Mouse (Mus musculus) large intestine, adult 2 months (tissue): Measurements from ENCODE around the gene Cdyl2. TPM values are rescaled to one million over a fixed set of nuclear protein-coding genes. Genes with fewer than 3 reads are reported as not detected.

Source experiments
- DNase-seq: peaks from one replicate; pipeline ENCODE4 v3.0.0-alpha.2; 2012; ENCODE audit warnings: low read depth, low spot score
- WGBS: fragments of 180-500 bp; shearing (Covaris S2); methylation state at CpG from one replicate; pipeline ENCODE4 v1.1.7; 2018; 5-methylcytosine and 5-hydroxymethylcytosine counted together
- polyA plus RNA-seq: library from polyadenylated mRNA; depleted of rRNA; stranded (reverse); fragments of >200 nt; gene quantifications from 2 replicates; pipeline ENCODE4 v1.2.3, GENCODE M21; 2012

The Cdyl2 gene
- polyA plus RNA-seq, 1 experiment = 0.72 TPM

GRCm38 (mm10) chr8:116633470-116634150 lies 99.2 kb downstream of the Cdyl2 start:
- 72% methylated on average over 10 of the region's 10 CpGs for WGBS
- no peak for DNase-seq

GRCm38 (mm10) chr8:116630066-116630465 lies 102.7 kb downstream of the Cdyl2 start:
- no peak for DNase-seq
- WGBS = 43% methylated on average over 11 of the region's 11 CpGs

- 24% methylated on average over 7 of the region's 7 CpGs for WGBS
- peak; percentile 29 for DNase-seq
Measured at GRCm38 (mm10) chr8:116628975-116629374, 103.8 kb downstream of the Cdyl2 start.

- DNase-seq = no peak
- WGBS = 87% methylated on average over 2 of the region's 2 CpGs
Measured at GRCm38 (mm10) chr8:116627854-116628479, 104.8 kb downstream of the Cdyl2 start.

- 95% methylated on average over 11 of the region's 11 CpGs for WGBS
- no peak for DNase-seq
Measured at GRCm38 (mm10) chr8:116623591-116623990, 109.2 kb downstream of the Cdyl2 start.

- WGBS = 82% methylated on average over 9 of the region's 9 CpGs
- no peak for DNase-seq
Measured at GRCm38 (mm10) chr8:116622326-116622725, 110.5 kb downstream of the Cdyl2 start.

GRCm38 (mm10) chr8:116621158-116621961 lies 111.4 kb downstream of the Cdyl2 start:
- no peak for DNase-seq
- WGBS = 67% methylated on average over 21 of the region's 21 CpGs

- no peak for DNase-seq
- WGBS = 81% methylated on average over 19 of the region's 19 CpGs
Measured at GRCm38 (mm10) chr8:116619686-116620320, 113.0 kb downstream of the Cdyl2 start.

- 94% methylated on average over 5 of the region's 5 CpGs for WGBS
Measured at GRCm38 (mm10) chr8:116619221-116619620, 113.6 kb downstream of the Cdyl2 start.

GRCm38 (mm10) chr8:116618797-116619196 lies 114.0 kb downstream of the Cdyl2 start:
- no peak for DNase-seq
- WGBS = 85% methylated on average over 10 of the region's 10 CpGs

More at GRCm38 (mm10) chr8:116619221-116619620, 113.6 kb downstream of the Cdyl2 start:
- DNase-seq = no peak

- DNase-seq = no peak
- WGBS = 72% methylated on average over 4 of the region's 4 CpGs
Measured at GRCm38 (mm10) chr8:116617891-116618290, 114.9 kb downstream of the Cdyl2 start.

- no peak for DNase-seq
Measured at GRCm38 (mm10) chr8:116616369-116616768, 116.4 kb downstream of the Cdyl2 start.

- 79% methylated on average over 7 of the region's 7 CpGs for WGBS
- DNase-seq = no peak
Measured at GRCm38 (mm10) chr8:116614901-116615300, 117.9 kb downstream of the Cdyl2 start.

GRCm38 (mm10) chr8:116606171-116606570 lies 126.6 kb downstream of the Cdyl2 start:
- no peak for DNase-seq
- 52% methylated on average over 13 of the region's 13 CpGs for WGBS

GRCm38 (mm10) chr8:116602806-116603205 lies 130.0 kb downstream of the Cdyl2 start:
- no peak for DNase-seq
- 90% methylated on average over 4 of the region's 4 CpGs for WGBS

- WGBS = 61% methylated on average over 6 of the region's 6 CpGs
Measured at GRCm38 (mm10) chr8:116599728-116600127, 133.1 kb downstream of the Cdyl2 start.

GRCm38 (mm10) chr8:116591226-116591625 lies 141.6 kb downstream of the Cdyl2 start:
- 75% methylated on average over 10 of the region's 10 CpGs for WGBS
- DNase-seq = no peak

More at GRCm38 (mm10) chr8:116599728-116600127, 133.1 kb downstream of the Cdyl2 start:
- DNase-seq = no peak

GRCm38 (mm10) chr8:116590546-116590945 lies 142.2 kb downstream of the Cdyl2 start:
- 85% methylated on average over 4 of the region's 4 CpGs for WGBS
- DNase-seq = no peak

- 85% methylated on average over 14 of the region's 14 CpGs for WGBS
- DNase-seq = no peak
Measured at GRCm38 (mm10) chr8:116590106-116590505, 142.7 kb downstream of the Cdyl2 start.
